In the genomic region with DNA sequence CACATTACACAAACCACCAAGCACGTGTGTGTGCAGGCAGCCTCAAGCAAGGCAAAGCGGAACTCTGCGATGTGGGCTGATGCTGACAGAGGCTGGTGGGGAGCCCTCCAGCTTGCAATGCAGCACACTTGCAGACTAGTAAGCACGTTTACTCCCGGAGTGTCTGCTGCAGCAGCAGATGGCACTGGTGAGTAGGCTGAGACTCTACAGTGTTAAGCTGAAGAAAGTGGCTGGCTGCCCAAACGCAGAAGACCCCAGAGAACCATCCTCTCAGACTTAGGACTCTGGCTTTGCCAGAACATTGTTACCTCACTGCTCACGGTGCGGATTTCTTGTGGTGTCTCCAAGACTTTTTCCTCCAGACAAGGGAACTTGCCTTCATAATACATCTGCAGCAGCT, we compare ENCODE assay signal across 11 mouse cellular contexts. TPM values are rescaled to one million over a fixed set of nuclear protein-coding genes. Genes with fewer than 3 reads are reported as not detected.
DNase-seq lines count a peak whose midpoint lies in the region; ATAC-seq lines count a peak whose summit lies in the region.
"Had no signal": no experiment of that assay in that cellular context is flagged by ENCODE, and none has a peak within 500 bp of the region (broad histone marks: within the 10 kb centered on the region; RNA-seq: fewer than 3 reads in every experiment).

No protein-coding gene starts in this region.

- peak; percentile 20 for DNase-seq in midbrain, embryonic 14.5 days
- DNase-seq in frontal cortex, postnatal 36 days (ENCODE audit: low spot score in 2 of 2): peak; percentile 68 to 84
- DNase-seq in left cerebral cortex, adult 8-10 months (ENCODE audit: low spot score in 2 of 2): peak; percentile 24 to 86
- peak; percentile 77 to 85 for DNase-seq in right cerebral cortex, postnatal 36 days (ENCODE audit: low spot score in 2 of 2)
- DNase-seq in adrenal gland, postnatal 4 days (ENCODE audit: low spot score in 2 of 2): no peak
- no peak for DNase-seq in MN1 (ENCODE audit: low spot score)
- DNase-seq: heart, adult 11 months had no signal

- H3K4me3 ChIP-seq in midbrain, embryonic 14.5 days (replicated peaks; ENCODE audit: low read depth, low read length): no peak overlapping the region
- no peak overlapping the region for H3K4me3 ChIP-seq in midbrain, embryonic 16.5 days (ENCODE audit: low read depth, low read length)
- H3K4me3 ChIP-seq: hindbrain, embryonic 10.5 days; liver, embryonic 12.5 days had no signal

- H3K27me3 ChIP-seq in midbrain, embryonic 14.5 days (ENCODE audit: control insufficient read depth, insufficient read depth, low read length): no peaks in the 10 kb centered on the region
- no peaks in the 10 kb centered on the region for H3K27me3 ChIP-seq in midbrain, embryonic 16.5 days (ENCODE audit: control insufficient read depth, insufficient read depth, low read depth, low read length)
- H3K27me3 ChIP-seq: liver, embryonic 12.5 days had no signal

- 87% methylated on average over 8 of the region's 8 CpGs for WGBS in midbrain, embryonic 14.5 days
- 83% methylated on average over 8 of the region's 8 CpGs for WGBS in midbrain, embryonic 16.5 days

- no peak overlapping the region for H3K4me2 ChIP-seq in midbrain, embryonic 14.5 days (ENCODE audit: low read length)
- H3K4me2 ChIP-seq in midbrain, embryonic 16.5 days (ENCODE audit: low read length): no peak overlapping the region
- H3K4me2 ChIP-seq: liver, embryonic 12.5 days had no signal

- no peak overlapping the region for H3K27ac ChIP-seq in midbrain, embryonic 14.5 days (replicated peaks; ENCODE audit: low read depth, low read length)
- no peak overlapping the region for H3K27ac ChIP-seq in midbrain, embryonic 16.5 days (ENCODE audit: low read length)
- H3K27ac ChIP-seq: hindbrain, embryonic 10.5 days; liver, embryonic 12.5 days had no signal

- peaks cover 77% of the 10 kb centered on the region for H3K36me3 ChIP-seq in midbrain, embryonic 14.5 days (ENCODE audit: control insufficient read depth, insufficient read depth, low read length)
- peaks cover 22% of the 10 kb centered on the region for H3K36me3 ChIP-seq in midbrain, embryonic 16.5 days (ENCODE audit: control insufficient read depth, insufficient read depth, low read length)

- no peak for ATAC-seq in midbrain, embryonic 14.5 days (ENCODE audit: low FRiP score, low TSS enrichment)
- no peak for ATAC-seq in midbrain, embryonic 16.5 days
- no peak for ATAC-seq in cerebellum, adult (ENCODE audit: insufficient number of reproducible peaks, low FRiP score, low TSS enrichment)
- ATAC-seq: liver, embryonic 12.5 days had no signal

- no peak overlapping the region for H3K9ac ChIP-seq in midbrain, embryonic 14.5 days (replicated peaks; ENCODE audit: low read length)
- H3K9ac ChIP-seq in midbrain, embryonic 16.5 days (ENCODE audit: low read depth, low read length): no peak overlapping the region
- H3K9ac ChIP-seq: liver, embryonic 12.5 days had no signal

- H3K9me3 ChIP-seq in midbrain, embryonic 14.5 days (ENCODE audit: control insufficient read depth, low read length): no peaks in the 10 kb centered on the region
- H3K9me3 ChIP-seq in midbrain, embryonic 16.5 days (replicated peaks; ENCODE audit: control insufficient read depth, low read length, poor library complexity, severe bottlenecking): no peaks in the 10 kb centered on the region
- H3K9me3 ChIP-seq: hindbrain, embryonic 10.5 days; liver, embryonic 12.5 days had no signal

- H3K4me1 ChIP-seq in midbrain, embryonic 14.5 days (ENCODE audit: control insufficient read depth, insufficient read depth, low read length): no peaks in the 10 kb centered on the region
- no peaks in the 10 kb centered on the region for H3K4me1 ChIP-seq in midbrain, embryonic 16.5 days (ENCODE audit: control insufficient read depth, insufficient read depth, low read length)
- H3K4me1 ChIP-seq: hindbrain, embryonic 10.5 days; liver, embryonic 12.5 days had no signal

RNA-seq across cellular contexts. Expression of gene Nat10, which starts 30.1 kb away (rescaled TPM):
- polyA plus RNA-seq in midbrain, embryonic 14.5 days (2014; fragmentation: Nextera tagmentation; extraction: Ambion mirVana): 18.0 and 21.6 TPM in 2 replicates
- polyA plus RNA-seq in midbrain, embryonic 16.5 days (2015; fragmentation: Nextera tagmentation; extraction: Ambion mirVana): 20.0 and 20.2 TPM in 2 replicates
- total RNA-seq in left cerebral cortex, adult 8-10 months (2022): 10 to 100 TPM; 29.8 to 39.8 (median 36.5) TPM
- total RNA-seq in adrenal gland, postnatal 4 days (2021): 10 to 100 TPM; 71.1 to 72.8 TPM

Comparison
In these comparisons a context has a peak if more than half of its experiments do, and no peak if none do; other contexts are left out.
1. DNase-seq: peak in midbrain, embryonic 14.5 days (single experiment), frontal cortex, postnatal 36 days (2 of 2), left cerebral cortex, adult 8-10 months (2 of 2) and right cerebral cortex, postnatal 36 days (2 of 2); none in adrenal gland, postnatal 4 days (0 of 2) and MN1 (single experiment).